Mouse (Mus musculus) frontal cortex, postnatal 36 days (tissue): ENCODE data around the gene Opa1.

Source experiments
- DNase-seq, 2 experiments: peaks; one replicate each; pipeline ENCODE4 v3.0.0; 2022; ENCODE audit warnings: low spot score in 2 of 2

Opa1 gene

DNA sequence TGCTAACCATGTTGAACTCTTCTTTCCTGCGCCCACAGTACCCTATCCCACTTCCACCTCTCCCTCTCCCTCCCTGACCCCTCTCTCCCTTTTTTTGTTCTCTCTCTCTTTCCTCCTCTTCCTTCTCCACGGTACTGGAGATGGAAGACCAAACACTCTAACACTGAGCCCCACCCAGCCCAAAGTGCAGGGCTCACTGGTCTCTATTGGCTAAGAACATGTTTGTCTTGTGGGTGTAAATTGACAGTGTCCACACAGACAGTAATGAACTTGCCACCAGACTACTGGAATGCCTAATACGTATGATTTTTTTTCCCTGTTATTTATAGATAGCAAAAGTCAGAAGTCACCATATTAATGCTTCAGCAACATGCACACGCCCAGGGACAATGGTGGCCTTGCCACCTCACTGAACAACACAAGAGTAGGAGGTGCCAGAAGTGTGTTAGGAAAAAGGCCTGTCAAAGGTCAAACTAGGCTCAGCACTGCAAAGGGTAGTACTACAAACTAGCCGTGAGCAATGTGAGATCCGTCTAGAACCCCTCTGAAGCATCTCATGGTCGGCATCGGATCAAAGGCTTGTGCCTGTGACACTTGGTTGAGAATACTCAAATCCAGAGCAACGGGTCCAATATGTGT is 77.2 kb downstream of the Opa1 start:
- no peak for DNase-seq

DNA sequence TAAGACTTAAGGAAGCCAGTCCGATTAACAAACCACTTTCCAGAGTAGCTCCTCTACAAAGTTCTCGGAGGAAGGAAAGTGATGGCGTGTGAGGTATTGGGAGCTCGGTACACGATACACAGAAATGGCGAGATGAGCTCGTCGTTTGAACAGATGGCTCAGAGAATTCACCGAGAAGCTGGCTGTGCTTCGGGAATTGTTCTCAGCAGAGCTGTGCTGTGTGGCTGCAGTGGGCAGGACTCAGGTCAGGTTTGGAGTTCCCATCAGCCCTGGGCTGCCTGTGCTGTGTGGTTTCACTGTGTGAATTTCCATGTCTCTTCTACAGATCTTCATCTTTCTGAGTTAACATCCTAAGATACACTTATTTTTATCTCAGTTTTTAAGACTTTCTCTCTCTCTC is 77.8 kb downstream of the Opa1 start:
- peak in 1 of 2 experiments; percentile 47 for DNase-seq

- DNase-seq, result peak; percentile 35 to 39
These were observed 78.8 kb downstream of the Opa1 start for GRCm38 (mm10) chr16:29657650-29658548.

- DNase-seq, result no peak
These were observed 80.1 kb downstream of the Opa1 start for GRCm38 (mm10) chr16:29659101-29659810.

DNA sequence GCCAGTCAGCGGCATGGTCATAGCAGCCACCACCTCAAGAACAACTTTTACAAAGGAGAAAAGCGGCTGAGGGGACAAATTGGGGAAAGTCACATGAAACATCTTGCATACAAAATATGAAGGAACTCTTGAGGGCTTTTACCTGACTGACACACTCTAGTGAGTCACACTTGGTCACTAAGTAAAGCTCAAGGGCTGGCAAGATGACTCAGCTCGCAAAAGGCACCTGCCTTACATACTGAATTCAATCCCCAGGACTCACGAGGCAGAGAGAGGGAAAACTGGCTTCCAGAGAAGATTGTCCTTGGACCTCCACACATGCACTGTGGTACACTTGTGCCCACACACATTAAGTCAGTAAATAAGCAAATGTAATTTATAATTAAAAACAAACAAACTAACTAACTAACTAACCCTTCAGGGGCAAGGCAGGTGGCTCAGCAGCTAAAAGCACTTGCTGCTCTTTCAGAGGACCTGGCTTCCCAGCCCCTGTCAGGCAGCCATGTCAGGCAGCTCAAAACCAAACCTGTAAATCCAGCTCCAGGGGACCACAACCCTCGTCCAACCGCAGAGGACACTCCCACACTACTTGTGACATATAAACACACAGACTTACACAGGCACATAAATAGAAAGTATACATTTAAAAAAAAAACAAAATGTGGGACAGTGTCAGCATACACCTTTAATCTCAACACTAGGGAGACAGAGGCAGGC is 84.1 kb downstream of the Opa1 start:
- no peak for DNase-seq

- no peak for DNase-seq
These were observed 85.3 kb downstream of the Opa1 start for GRCm38 (mm10) chr16:29664392-29664791.

- DNase-seq, result no peak
These were observed 88.0 kb downstream of the Opa1 start for GRCm38 (mm10) chr16:29666991-29667701.

- no peak for DNase-seq
These were observed 88.5 kb downstream of the Opa1 start for GRCm38 (mm10) chr16:29667702-29668061.

- no peak for DNase-seq
These were observed 89.3 kb downstream of the Opa1 start for GRCm38 (mm10) chr16:29668451-29668850.

DNA sequence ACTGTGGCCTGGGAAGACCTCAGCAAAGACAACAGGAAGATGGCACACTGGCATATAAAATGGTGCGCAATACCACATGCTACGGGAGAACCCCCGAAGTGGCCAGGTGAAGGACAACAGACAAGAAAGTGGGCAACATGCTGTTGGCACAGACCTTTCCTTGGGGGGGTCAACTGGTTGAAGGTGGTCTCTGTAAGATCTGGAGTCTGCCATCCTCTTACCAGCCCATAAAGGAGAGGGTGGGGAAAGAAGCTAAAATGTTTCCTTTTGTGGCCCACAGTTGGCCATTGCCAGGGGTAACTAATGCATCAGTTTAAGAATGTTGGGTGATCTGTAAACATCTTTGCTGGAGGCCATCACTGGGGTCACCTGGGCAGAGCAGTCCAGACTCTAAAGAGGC is 91.7 kb downstream of the Opa1 start:
- no peak for DNase-seq

GRCm38 (mm10) chr16:29673230-29673629 is 94.1 kb downstream of the Opa1 start:
- DNase-seq, result no peak

- DNase-seq, result no peak
These were observed 100.5 kb downstream of the Opa1 start for GRCm38 (mm10) chr16:29679607-29680006.

GRCm38 (mm10) chr16:29680548-29681175 is 101.5 kb downstream of the Opa1 start:
- DNase-seq, result no peak

DNA sequence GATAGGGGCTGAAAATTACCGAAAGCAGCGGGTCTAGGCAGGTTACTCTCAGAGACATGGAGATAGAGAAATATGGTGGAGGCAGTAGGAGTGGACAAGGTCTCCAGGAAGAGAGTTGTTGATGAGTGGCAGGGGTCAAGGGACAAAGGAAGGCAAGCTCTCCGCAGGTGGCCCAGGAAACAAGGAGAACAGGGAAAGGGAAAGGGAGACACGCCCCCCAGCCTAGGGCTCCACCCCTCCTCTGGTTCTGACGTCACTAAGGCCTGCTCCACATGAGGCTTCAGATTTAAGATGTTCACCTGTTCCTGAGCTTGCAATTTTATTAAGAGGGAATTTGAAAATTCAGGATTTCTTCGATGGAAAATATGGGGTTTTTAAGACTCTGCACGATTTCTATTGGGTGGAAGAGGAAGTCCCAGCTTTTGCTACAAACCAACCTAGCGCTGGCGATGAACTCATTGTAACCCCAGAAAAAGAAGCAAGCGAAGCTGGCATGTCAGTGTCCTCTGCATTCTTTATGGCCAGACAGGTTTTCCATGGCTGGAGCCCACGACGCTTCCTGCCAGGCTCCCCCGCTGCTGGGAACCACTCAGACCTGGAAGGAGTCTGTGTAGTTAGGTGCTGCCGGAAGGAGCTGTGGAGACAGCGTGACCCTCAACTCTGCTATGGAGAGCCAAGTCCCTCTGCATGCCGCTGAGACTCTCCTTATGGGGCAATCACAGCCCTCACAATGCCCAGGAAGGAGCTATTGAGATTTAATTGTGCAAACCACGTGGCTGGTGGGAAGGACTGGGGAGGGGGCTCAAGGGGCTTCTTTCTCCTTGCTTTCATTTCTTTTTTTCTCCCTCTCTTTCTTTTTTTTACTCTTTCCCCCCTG is 103.7 kb downstream of the Opa1 start:
- no peak for DNase-seq

GRCm38 (mm10) chr16:29683563-29683962 is 104.4 kb downstream of the Opa1 start:
- DNase-seq, result no peak

GRCm38 (mm10) chr16:29684111-29684510 is 105.0 kb downstream of the Opa1 start:
- DNase-seq, result no peak

GRCm38 (mm10) chr16:29684641-29685040 is 105.5 kb downstream of the Opa1 start:
- DNase-seq, result no peak

DNA sequence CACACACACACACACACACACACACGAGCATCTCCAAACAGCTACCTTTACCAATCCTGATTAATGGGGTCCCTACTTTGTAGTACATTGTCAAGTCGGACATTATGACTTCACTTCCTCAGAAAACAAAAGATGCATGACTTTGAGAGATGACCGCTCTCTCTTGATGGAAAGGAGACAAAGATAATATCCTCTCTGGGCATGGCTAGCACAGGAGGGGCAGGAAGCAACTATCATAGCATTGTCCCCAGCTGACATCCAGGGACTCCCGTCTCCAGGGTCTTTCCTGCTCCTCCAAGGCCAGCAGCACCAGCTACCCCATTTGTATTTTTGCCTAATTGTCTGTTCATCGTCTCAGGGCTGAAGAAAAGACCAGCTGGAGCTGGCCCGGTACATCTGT is 107.0 kb downstream of the Opa1 start:
- no peak for DNase-seq

- no peak for DNase-seq
These were observed 109.1 kb downstream of the Opa1 start for GRCm38 (mm10) chr16:29687987-29688885.
